Mouse (Mus musculus): ENCODE results near the gene Cd200r1.

DNA sequence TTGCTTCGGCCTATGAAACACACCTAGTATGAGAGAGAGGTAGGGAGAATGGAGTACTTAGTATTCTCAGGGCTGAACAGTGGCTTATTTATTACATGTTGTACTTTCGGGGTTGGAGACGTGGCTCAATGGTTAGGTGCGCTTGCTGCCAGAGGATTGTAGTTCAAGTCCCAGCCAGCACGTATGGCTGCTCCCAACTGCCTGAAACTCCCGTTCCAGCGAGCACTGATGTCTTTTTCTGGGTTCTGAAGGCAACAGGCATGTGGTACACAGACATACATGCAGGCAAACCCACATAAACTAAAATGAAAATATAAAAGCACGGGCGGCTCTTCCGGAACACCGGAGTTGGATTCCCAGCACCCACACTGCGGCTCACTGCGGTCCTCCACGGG, 20.1 kb upstream of the Cd200r1 start:
- TF ChIP-seq CTCF (IDR thresholded peaks at IDR 0.05; ENCODE audit: low read depth, low read length): no peak
- TF ChIP-seq GATA1 (IDR thresholded peaks at IDR 0.05; ENCODE audit: borderline replicate concordance, low read length): no peak
- no peak for TF ChIP-seq TAL1 (conservative IDR thresholded peaks at IDR 0.05; ENCODE audit: low read depth, low read length)
- no peak for TF ChIP-seq POLR2AphosphoS5 (IDR thresholded peaks at IDR 0.05; ENCODE audit: insufficient replicate concordance, low read depth, low read length)

Measured in G1E (cell line).